Mouse (Mus musculus) kidney, adult 18-20 months (tissue): ENCODE data around the gene Baiap2l2.

ENCODE experiments used
- DNase-seq: peaks from one replicate; pipeline ENCODE4 v3.0.0; 2021

Baiap2l2 gene

DNA sequence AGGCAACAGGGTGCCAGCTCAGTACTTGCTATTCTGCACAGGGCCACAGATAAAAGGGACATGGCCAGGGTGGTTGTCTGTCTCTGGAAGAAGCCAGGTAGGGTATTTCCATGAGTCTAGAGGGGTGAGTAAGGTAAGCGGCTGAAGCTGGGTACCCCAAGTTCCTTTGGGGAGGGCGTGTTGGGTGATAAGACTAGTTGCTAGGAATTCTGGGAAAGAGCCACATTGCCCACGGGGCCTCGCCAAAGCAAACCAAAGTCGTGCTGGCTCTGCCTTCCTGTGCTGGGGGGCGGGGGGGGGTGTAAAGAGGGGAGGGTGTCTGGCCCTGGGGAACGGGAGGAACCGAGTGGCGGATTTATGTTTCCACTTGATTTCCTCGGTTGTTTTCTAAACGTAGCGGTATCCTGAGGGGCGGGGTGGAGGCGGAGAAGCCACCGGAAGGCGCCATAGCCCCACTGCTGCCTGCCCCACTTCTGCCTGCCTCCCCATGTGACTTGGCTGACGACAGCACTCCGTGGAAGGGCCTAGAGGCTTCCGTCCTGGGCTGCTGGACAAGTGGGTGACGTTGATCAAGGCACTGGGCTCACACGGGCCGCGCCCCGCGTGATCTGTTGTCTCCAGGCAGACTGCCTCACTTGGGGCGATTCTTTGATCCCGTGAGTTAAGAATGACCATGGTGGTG, 76.4 kb downstream of the Baiap2l2 start:
- peak; percentile 56 for DNase-seq

DNA sequence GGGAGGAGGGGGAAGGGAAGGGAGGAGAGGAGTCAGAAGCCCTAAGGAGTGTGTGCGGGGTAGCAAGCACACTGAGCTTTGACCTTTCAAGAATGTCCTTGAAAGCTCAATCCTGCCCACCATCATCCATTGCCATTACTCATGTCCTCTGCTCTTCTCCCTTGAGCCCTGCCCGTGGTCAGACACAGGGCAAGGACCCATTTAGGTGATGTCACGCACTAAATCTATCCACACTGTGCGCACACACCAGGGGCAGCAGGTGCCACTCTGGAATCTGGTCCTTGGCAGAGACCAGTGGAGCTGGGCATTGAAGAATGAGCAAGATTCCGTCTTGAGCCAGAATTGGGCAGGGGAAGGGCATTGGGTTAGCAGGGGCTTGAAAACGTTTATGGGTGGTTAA, 77.1 kb downstream of the Baiap2l2 start:
- DNase-seq: no peak
